Mouse (Mus musculus) olfactory bulb, adult 2 months (tissue): ENCODE data around the gene Dsp. TPM values are rescaled to one million over a fixed set of nuclear protein-coding genes. Genes with fewer than 3 reads are reported as not detected.
A peak's percentile ranks its signal among the peaks of the same experiment; 100 is the strongest.

ENCODE experiments used
- H3K27ac ChIP-seq: fragments of 200-500 bp; 2 replicates; pipeline ENCODE4 v1.5.1; 2012; ENCODE audit warnings: low read depth, low read length; ENCODE audit not compliant: insufficient read depth
- H3K4me1 ChIP-seq: fragments of 200-500 bp; 2 replicates; pipeline ENCODE4 v1.6.1; 2012; ENCODE audit warnings: low read length; ENCODE audit not compliant: control insufficient read depth, insufficient read depth
- H3K4me3 ChIP-seq: fragments of 200-500 bp; 2 replicates; pipeline ENCODE4 v1.5.1; 2012; ENCODE audit warnings: mild to moderate bottlenecking, low read depth, low read length, moderate library complexity; ENCODE audit not compliant: insufficient read depth
- CTCF ChIP-seq: fragments of 200-500 bp; IDR thresholded peaks from 2 replicates; pipeline ENCODE4 v1.5.1; 2012; ENCODE audit warnings: low read depth, mild to moderate bottlenecking, low read length, moderate library complexity; ENCODE audit not compliant: insufficient read depth
- POLR2A ChIP-seq: fragments of 200-500 bp; IDR thresholded peaks from 2 replicates; pipeline ENCODE4 v1.6.1; 2012; ENCODE audit warnings: mild to moderate bottlenecking, low read depth, low read length, moderate library complexity; ENCODE audit not compliant: insufficient read depth
- WGBS: fragments of 180-500 bp; shearing (Covaris S2); methylation state at CpG from one replicate; pipeline ENCODE4 v1.1.7; 2018; 5-methylcytosine and 5-hydroxymethylcytosine counted together
- polyA plus RNA-seq: library from polyadenylated mRNA; stranded (reverse); fragments of >200 nt; gene quantifications from 2 replicates; pipeline ENCODE4 v1.2.4, GENCODE M21; 2012; ENCODE audit warnings: low replicate concordance; ENCODE audit not compliant: missing spikeins, insufficient read depth, insufficient read length

Gene Dsp
- polyA plus RNA-seq, 1 experiment = not detected

DNA sequence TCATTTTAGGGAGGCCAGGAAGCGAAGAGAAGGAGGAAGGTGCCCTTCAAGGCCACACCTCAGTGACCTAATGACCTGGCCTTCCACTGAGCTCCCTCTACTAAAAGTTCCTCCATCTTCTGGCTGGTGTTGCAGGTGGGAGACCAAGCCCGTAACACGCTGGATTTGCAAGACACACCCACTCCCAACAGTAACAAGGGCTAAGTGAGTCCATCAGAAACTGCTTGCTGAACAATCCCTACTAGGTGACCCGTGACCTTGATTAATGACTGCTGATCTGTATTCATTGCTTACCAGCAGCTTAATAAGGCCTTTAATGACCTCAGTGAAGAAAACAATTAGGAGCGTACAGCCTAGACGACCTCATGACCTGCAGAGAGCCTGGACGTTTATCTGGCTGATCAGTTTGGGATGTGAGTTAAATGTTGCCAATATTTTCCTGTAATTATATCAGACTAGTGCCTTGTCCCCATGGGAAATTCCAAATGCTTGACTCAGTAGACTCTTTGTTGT is 18.0 kb upstream of the Dsp start:
- WGBS = 56% methylated on average over 7 of the region's 7 CpGs
- H3K27ac ChIP-seq = no peak overlapping the region
- no peaks in the 10 kb centered on the region for H3K4me1 ChIP-seq
- TF ChIP-seq CTCF = no peak
- no peak for TF ChIP-seq POLR2A
- H3K4me3 ChIP-seq = no peak overlapping the region

DNA sequence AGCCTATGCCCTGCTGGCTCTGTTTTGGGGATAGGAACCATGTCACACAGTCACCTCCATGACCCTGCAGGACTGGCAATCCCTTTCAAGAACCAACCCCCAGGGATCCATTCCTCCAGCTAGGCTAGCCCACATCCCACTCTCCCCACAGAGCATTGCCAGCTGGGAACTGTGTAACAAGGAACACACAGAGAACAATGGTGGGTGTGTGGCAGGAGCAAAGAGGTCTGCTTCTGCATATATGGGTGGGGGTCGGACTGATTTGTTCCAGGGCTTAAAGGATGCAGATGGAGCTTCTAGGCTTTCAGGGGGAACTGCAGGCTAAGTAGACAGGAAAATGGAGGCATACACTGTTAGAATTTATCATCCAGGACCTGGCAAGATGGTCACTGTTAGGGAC is 10.6 kb upstream of the Dsp start:
- WGBS = 37% methylated on average over 1 of the region's 1 CpGs
- TF ChIP-seq POLR2A = no peak
- no peak for TF ChIP-seq CTCF
- Histone ChIP-seq H3K4me3 (no peak overlapping the region), H3K4me1 (no peaks in the 10 kb centered on the region), H3K27ac (no peak overlapping the region)

DNA sequence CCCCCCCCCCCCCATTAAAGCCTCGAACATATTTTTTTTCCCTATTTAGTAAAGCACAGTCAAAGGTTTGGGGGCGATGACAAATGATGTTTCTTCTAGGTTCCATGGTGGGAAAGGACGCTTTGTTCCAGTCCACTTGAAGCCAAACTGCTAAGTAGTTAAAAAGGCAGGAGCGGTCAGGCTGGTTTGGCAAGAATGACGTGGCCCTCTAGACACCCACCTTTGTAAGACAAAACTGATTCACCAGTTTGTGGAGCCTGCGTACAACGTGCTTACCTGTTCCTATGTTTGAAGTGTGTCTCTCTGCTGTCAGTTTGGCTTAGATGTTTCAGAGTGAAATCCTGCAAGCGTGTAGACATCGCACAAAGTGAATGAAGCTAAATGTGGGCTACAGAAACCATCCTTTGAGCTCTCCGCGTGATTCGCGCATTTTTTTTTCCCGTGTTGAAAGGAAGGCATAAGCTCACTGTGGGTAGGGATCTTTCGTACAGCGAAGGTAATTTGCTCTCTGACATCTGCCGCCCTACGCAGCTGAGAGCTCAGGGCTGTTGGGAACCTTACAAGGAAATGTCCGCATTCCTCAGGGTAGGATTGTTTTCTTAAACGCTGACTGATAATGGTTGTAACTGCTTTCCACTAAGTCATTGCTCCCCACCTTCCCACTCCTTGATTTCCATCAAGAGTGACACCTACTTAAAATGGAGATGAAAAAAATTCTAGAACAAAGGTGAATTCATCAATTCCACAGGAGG is 6.0 kb upstream of the Dsp start:
- Histone ChIP-seq H3K4me1 (no peaks in the 10 kb centered on the region), H3K4me3 (no peak overlapping the region), H3K27ac (no peak overlapping the region)
- no peak for TF ChIP-seq CTCF
- WGBS = 18% methylated on average over 20 of the region's 20 CpGs

DNA sequence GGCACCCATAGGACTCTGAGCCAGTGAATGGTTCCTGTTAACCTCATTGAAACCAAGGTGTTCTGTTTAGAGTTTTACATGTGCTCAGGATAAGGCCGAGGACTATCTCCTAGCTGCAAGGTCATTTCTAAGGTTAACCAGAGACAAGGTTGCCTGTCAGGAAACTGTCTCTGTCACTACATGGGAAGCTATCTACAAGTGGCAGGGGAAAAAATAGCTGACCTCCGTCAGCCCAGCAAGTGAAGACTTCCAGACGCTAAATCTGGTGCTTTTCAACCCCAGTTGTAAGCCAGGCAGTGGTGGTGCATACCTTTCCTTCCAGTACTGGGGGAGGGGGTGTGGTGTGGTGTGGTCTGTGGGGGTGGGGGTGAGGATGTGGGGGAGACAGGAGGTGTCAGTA is 2.7 kb upstream of the Dsp start:
- peaks cover 18% of the 10 kb centered on the region for H3K4me1 ChIP-seq
- no peak for TF ChIP-seq CTCF
- TF ChIP-seq POLR2A = no peak
- 81% methylated on average over 3 of the region's 3 CpGs for WGBS
- H3K27ac ChIP-seq = no peak overlapping the region
- H3K4me3 ChIP-seq = no peak overlapping the region

DNA sequence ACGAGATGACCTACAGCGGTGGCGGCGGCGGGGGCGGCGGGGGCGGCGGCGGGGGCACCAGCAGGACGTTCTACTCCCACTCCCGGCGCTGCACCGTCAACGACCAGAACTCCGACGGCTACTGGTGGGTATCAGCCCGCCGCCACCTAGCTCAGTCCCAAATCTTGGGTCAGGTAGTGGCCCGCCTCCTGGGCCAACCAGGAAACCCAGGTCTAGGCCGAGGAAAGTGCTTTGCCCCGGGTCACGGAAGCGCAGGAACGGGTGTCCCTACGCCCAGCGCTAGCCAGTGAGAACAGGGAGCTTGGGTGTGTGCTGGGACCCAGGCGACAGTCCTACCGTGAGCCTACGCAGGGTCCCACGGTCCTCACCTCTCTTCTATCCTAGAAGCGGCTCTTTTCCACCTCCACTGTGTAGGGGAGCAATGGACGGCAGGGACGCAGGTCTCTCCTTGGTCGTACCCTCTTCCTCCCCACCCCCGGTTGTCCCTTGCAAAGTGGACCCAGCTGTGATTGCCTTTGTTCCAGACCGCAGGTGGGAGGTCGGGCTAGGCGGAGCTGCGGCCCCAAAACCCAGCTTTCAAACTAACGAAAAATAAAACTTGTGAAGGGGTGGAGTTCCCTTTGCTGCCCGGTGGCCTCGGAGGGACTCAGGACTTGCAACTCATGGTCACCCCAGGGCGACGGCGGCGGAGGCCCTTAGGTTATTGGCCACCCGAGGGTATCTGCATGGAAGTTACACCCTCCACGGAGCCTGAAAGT is 756 bp downstream of the Dsp start:
- peaks cover 18% of the 10 kb centered on the region for H3K4me1 ChIP-seq
- 2% methylated on average over 49 of the region's 49 CpGs for WGBS
- no peak overlapping the region for H3K27ac ChIP-seq
- peak overlapping the region; percentile 31 for H3K4me3 ChIP-seq
- TF ChIP-seq POLR2A = no peak
- no peak for TF ChIP-seq CTCF

DNA sequence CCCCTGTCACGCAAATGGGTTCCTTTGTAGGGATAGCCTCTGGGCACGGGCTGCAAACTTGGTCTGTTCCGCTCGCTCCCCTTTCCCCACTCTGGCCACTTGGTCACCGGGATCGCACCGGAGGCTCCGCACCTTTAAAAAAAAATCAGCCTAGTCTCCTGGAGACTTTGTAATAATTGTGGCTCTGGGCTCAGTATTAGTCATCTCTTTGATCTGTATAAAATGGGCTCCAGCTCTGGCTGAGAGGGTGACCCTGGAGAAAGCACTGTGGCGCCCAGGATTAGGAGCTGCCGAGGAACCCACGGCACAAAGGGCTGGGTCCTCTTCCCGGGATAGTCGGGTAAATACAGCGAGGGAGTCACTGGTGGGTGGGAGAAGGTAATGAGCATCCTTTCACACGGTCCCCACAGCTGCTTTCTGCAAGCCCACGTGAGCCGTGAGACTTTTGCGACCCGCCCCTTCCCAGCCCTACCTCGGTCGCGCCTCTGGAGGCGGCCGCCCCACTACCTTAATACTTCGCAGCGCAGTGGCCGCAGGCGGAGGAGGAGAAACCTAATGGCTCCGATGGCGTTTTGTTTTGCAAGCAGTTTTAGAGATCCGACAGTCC is 1.4 kb downstream of the Dsp start:
- WGBS = 2% methylated on average over 31 of the region's 31 CpGs
- peaks cover 18% of the 10 kb centered on the region for H3K4me1 ChIP-seq
- H3K4me3 ChIP-seq = 0 out of 2 replicates have a peak overlapping the region, but pooled peaks have one; percentile 8
- TF ChIP-seq CTCF (no peak), POLR2A (no peak)
- no peak overlapping the region for H3K27ac ChIP-seq

DNA sequence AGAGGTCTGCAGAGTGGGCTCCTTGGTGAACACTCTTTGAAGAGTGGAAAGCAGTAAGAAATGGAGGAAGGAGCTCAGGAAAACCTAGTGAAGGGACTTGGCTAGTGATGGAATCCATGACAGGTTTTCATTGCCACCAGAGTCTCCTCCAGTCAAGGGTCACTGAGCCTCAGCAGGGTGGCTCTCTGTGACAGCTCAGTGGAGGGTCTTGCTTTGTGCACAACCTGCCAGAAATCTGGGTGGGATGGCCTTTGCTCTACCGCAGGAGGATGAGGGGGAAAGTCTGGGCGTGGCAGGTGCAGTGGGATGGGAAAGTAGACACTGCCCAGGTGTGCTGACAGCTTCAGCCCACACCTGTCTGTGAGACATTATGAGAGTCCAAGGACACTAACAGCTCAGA is 4.4 kb downstream of the Dsp start:
- Histone ChIP-seq H3K27ac (no peak overlapping the region), H3K4me3 (no peak overlapping the region), H3K4me1 (peaks cover 18% of the 10 kb centered on the region)
- WGBS = 16% methylated on average over 2 of the region's 2 CpGs
- no peak for TF ChIP-seq CTCF
- no peak for TF ChIP-seq POLR2A

DNA sequence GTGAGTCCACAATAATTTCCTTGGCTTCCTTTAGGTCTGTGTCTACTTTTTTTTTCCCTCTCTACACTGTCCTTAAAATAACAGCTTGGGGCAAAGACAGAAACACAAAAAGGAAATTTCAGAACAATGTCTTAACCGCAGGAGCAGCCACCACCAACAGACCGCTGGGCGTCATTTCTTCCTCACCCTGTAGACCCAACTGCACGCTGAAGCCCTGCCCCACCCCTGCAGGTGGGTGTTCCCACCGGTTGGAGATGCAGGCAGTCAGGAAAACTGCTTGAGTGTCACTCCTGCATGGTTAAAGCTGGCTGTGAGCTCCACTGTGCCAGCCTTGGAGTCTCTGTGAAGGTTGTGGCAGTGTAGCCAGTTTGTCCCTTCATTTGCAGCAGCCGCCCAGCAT is 6.5 kb downstream of the Dsp start:
- WGBS = 34% methylated on average over 6 of the region's 6 CpGs
- no peak for TF ChIP-seq POLR2A
- TF ChIP-seq CTCF = no peak
- Histone ChIP-seq H3K27ac (no peak overlapping the region), H3K4me3 (no peak overlapping the region), H3K4me1 (peaks cover 2% of the 10 kb centered on the region)

DNA sequence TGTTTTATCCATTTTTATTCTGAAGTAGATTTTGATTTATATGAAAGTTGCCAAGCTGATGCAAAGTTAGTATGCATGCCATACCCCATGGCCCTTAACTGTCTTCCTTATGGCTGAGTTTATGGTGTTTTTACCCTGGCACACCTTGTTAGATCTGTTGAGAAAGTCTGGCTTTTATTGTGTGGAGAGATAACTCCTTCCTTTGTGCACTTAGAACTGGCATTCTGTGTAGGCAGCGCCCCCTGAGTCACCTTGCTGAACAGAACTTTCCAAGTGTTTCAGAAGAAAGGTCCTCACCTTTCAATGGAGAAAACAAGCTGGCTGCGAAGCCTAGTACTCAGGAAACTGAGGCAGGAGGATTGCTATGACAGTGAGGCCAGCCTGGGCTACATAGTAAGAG is 10.9 kb downstream of the Dsp start:
- Histone ChIP-seq H3K4me3 (no peak overlapping the region), H3K27ac (no peak overlapping the region), H3K4me1 (no peaks in the 10 kb centered on the region)
- TF ChIP-seq POLR2A = no peak
- TF ChIP-seq CTCF = no peak
- 76% methylated on average over 2 of the region's 2 CpGs for WGBS

DNA sequence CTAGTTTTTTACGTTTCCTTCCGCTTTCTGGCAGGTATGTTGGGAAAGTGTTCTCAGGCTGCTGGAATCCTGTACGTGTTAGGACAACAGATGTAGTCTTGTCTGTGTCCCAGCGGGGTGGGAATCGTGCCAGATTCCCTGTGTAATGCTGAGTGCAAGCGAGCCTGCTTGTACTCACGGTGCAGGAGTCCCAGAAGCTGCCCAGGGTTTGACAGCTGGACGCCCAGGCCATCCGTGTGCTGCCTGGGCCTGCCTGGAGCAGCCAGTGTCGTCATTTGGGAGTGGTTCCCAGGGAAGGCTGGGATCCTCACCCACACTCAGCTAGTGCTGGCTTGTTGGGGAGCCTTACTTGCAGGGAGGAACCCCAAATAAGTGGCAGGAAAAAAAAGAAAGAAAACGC is 11.6 kb downstream of the Dsp start:
- no peaks in the 10 kb centered on the region for H3K4me1 ChIP-seq
- no peak for TF ChIP-seq CTCF
- no peak for TF ChIP-seq POLR2A
- H3K27ac ChIP-seq = no peak overlapping the region
- 33% methylated on average over 11 of the region's 11 CpGs for WGBS
- H3K4me3 ChIP-seq = no peak overlapping the region
